Mouse (Mus musculus) bone marrow, adult 2 months (tissue): Measurements from ENCODE around the gene Jup. TPM values are rescaled to one million over a fixed set of nuclear protein-coding genes. Genes with fewer than 3 reads are reported as not detected.
"Not testable (repeated sequence)": the region's sequence is repeated elsewhere in the genome, so short reads cannot be mapped to it uniquely, and the experiment has no call there.

Source experiments
- H3K27ac ChIP-seq: fragments of 200-500 bp; 2 replicates; pipeline ENCODE4 v1.5.1; 2012; ENCODE audit warnings: low read depth, mild to moderate bottlenecking, control low read depth, inconsistent platforms, low read length; ENCODE audit not compliant: control insufficient read depth, poor library complexity, insufficient read depth
- H3K4me1 ChIP-seq: fragments of 200-500 bp; 2 replicates; pipeline ENCODE4 v1.6.1; 2011; ENCODE audit warnings: low read length; ENCODE audit not compliant: control insufficient read depth, insufficient read depth
- H3K4me3 ChIP-seq: fragments of 200-500 bp; replicated peaks from 2 replicates; pipeline ENCODE3; 2011; ENCODE audit warnings: mild to moderate bottlenecking, low read depth, low read length, control low read depth; ENCODE audit not compliant: control insufficient read depth
- CTCF ChIP-seq: fragments of 200-500 bp; IDR thresholded peaks from 2 replicates; pipeline ENCODE4 v1.5.1; 2011; ENCODE audit warnings: low read length, control low read depth; ENCODE audit not compliant: control insufficient read depth, insufficient read depth
- POLR2A ChIP-seq: fragments of 200-500 bp; IDR thresholded peaks from 2 replicates; pipeline ENCODE4 v1.6.1; 2011; ENCODE audit warnings: low read depth, mild to moderate bottlenecking, control low read depth, low read length, borderline replicate concordance; ENCODE audit not compliant: control insufficient read depth
- WGBS: fragments of 180-500 bp; shearing (Covaris S2); methylation state at CpG from one replicate; pipeline ENCODE4 v1.1.7; 2018; 5-methylcytosine and 5-hydroxymethylcytosine counted together
- polyA plus RNA-seq: library from polyadenylated mRNA; stranded (reverse); fragments of >200 nt; gene quantifications from 2 replicates; pipeline ENCODE4 v1.2.4, GENCODE M21; 2011; ENCODE audit warnings: low replicate concordance; ENCODE audit not compliant: missing spikeins, insufficient read depth, insufficient read length

Jup gene
- polyA plus RNA-seq, 1 experiment, result 11.1 TPM

GRCm38 (mm10) chr11:100362209-100362978, 35.2 kb downstream of the Jup start:
- Histone ChIP-seq H3K4me3 (no peak overlapping the region), H3K27ac (no peak overlapping the region), H3K4me1 (no peaks in the 10 kb centered on the region)
- TF ChIP-seq POLR2A (no peak), CTCF (peak; percentile 91)
- 10% methylated on average over 8 of the region's 8 CpGs for WGBS

DNA sequence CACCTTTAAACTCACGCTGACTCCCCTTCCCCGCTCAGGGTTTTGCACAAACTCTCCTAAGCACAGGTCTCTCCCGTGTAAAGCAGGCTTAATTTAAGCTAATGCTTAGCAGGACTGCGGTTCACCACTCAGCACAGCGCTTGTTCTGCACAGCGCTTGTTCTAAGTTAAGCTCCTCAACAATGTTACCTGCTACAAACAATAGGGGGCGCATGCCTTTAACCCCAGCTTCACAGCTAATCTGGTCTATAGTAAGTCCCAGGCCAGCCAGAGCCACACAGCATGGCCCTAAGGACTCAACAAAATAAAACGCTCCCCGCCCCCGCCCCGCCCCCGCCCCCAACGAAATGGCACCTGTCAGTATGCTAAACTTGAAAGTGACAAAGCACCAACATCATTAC, 36.5 kb downstream of the Jup start:
- WGBS, result no CpG with 5 or more reads among the region's 13 CpGs
- not testable (repeated sequence) for H3K4me3 ChIP-seq, H3K27ac ChIP-seq, H3K4me1 ChIP-seq

DNA sequence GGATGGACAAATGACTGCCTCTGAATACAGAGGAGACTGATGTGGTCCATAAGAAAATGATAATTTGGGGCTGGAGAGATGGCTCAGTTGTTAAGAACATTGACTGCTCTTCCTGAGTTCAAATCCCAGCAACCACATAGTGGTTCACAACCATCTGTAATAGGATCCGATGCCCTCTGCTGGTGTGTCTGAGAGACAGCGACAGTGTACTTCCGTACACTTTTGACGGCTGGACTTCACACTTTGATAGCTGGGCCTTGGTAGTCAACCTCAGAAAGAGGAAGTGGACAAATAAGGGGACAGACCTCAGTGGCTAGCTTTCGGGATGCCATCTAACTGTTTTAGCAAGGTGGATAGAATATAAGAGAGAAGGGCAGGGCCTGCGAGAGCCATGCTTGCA, 37.4 kb downstream of the Jup start:
- Histone ChIP-seq H3K4me1 (no peaks in the 10 kb centered on the region), H3K27ac (no peak overlapping the region), H3K4me3 (no peak overlapping the region)
- no peak for TF ChIP-seq CTCF
- TF ChIP-seq POLR2A, result no peak
- 39% methylated on average over 6 of the region's 6 CpGs for WGBS

DNA sequence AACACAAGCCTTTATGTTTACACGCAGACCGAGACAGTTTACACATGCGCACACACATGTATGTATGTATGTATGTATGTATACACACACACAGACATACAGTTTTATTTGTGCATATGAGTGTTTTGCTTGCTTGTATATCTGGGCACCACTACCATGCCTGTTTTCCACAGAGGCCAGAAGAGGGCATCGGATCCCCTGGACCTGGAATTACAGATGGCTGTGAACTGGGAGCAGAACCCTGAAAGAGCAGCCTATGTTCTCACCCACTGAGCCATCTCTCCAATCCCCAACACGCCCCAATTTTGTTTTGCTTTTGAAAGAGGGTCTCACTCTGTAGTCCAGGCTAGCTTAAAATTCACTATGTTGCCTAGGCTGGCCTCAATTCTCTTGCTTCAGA, 40.2 kb downstream of the Jup start:
- H3K27ac ChIP-seq, result no peak overlapping the region
- no peak for TF ChIP-seq POLR2A
- TF ChIP-seq CTCF, result no peak
- no peaks in the 10 kb centered on the region for H3K4me1 ChIP-seq
- no peak overlapping the region for H3K4me3 ChIP-seq
- 52% methylated on average over 5 of the region's 5 CpGs for WGBS

DNA sequence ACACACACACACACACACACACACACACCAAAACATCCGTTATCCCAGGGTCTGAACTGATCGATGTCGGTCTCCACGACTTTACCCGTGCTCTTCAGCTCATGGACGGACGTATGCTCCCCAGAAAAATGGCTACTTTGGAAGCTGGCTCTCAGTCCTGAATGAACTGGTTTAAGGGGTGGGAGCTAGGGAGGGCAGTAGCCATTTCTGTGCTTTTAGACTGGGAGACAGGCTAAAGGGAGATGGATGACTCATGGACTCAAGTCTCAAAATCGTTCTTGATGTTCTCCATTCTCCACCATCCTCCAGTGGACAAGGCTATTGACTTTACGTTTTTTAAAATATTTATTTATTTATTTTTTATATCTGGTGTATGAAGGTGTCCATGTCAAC, 40.7 kb downstream of the Jup start:
- H3K4me3 ChIP-seq, result no peak overlapping the region
- 27% methylated on average over 9 of the region's 9 CpGs for WGBS
- H3K4me1 ChIP-seq, result no peaks in the 10 kb centered on the region
- no peak overlapping the region for H3K27ac ChIP-seq
- TF ChIP-seq CTCF (no peak), POLR2A (no peak)

GRCm38 (mm10) chr11:100355972-100356818, 41.4 kb downstream of the Jup start, which contains the start of gene Hap1:
Gene Hap1, minus strand, starts transcription at chr11:100356128.
- 3% methylated on average over 49 of the region's 49 CpGs for WGBS
- TF ChIP-seq POLR2A, result no peak
- TF ChIP-seq CTCF, result no peak
- no peak within 1 kb of the TSS for H3K27ac ChIP-seq
- peak within 1 kb of the TSS; percentile 54 for H3K4me3 ChIP-seq
- no peaks in the 10 kb centered on the region for H3K4me1 ChIP-seq

GRCm38 (mm10) chr11:100355151-100355951, 42.2 kb downstream of the Jup start:
- Histone ChIP-seq H3K4me1 (no peaks in the 10 kb centered on the region), H3K4me3 (peak overlapping the region; percentile 54), H3K27ac (no peak overlapping the region)
- TF ChIP-seq POLR2A, result no peak
- TF ChIP-seq CTCF, result no peak
- under 1% methylated on average over 54 of the region's 54 CpGs for WGBS
